Mouse (Mus musculus) adipocyte (in vitro differentiated cells): ENCODE measurements around the gene Rep15.
A peak's percentile ranks its signal among the peaks of the same experiment; 100 is the strongest.

Experiments
- DNase-seq: peaks from one replicate; pipeline ENCODE4 v3.0.0-alpha.2; 2016; ENCODE audit warnings: low spot score

The Rep15 gene

GRCm38 (mm10) chr6:147032303-147032925 lies at the start of gene Rep15:
Rep15 (plus strand) TSS chr6:147032584.
- DNase-seq, result no peak

- DNase-seq, result no peak
These were observed 47.8 kb upstream of the Rep15 start for GRCm38 (mm10) chr6:146984569-146984968.

DNA sequence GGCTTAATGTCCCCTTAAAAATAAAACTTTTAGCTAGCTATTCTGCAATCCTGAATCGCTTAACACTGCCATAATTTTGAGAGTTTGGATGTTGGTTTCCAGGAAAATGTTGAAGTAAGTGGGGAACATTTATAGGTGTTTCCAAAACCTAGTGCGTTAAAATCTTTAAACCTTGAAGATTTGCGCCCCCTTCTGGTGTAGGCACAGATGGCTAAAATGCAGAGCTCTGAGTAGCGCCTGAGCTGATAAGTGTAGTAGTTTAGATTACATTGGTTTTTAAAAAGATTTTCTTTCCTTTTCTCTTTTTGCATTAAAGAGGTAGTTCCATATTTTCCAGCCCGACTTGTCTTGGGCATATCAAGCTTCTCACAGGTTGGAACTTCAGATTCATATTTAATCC lies 38.1 kb upstream of the Rep15 start:
- DNase-seq, result peak; percentile 84

- DNase-seq, result no peak
These were observed 37.0 kb upstream of the Rep15 start for GRCm38 (mm10) chr6:146995391-146995790.

GRCm38 (mm10) chr6:146995878-146996277 lies 36.5 kb upstream of the Rep15 start:
- DNase-seq, result no peak

DNA sequence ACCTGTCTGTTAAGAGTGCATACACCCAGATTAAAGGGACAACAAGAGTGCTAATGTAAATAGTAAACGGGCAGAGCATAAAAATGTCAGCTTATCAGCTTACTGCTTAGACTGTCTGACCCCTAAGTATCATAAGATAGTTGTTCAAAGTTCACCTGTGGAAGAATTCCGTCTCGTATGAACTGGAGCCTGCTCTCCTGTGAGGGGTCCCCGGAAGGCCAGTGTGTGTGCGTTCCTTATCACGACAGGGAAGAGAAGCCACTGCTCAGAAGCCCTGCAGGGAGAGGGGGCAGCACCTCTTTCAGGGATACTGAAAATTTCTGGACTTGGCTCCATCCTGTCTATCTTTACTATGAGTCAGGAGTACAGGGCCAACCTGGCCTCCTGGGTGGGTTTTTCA lies 35.4 kb upstream of the Rep15 start:
- no peak for DNase-seq

DNA sequence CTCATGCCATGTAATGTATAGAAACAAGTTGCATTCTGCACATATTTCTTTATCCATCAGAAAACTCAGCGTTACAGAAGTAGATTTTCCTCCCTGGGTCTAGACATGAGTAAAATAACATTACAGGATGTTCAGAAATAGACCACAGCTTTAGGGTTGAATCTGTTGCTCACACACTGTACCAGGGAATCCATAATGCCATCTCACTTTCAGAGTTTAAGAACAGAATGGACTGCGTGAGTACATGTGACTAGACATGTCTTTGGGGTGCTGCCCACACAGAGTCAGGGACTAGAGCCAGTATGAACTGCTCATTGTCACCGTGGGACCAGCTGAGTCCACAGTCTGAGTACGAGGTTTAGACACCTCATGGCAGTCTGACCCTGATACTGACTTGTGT lies 33.7 kb upstream of the Rep15 start:
- DNase-seq, result no peak

- DNase-seq, result no peak
These were observed 33.1 kb upstream of the Rep15 start for GRCm38 (mm10) chr6:146999302-146999701.

- DNase-seq, result no peak
These were observed 32.6 kb upstream of the Rep15 start for GRCm38 (mm10) chr6:146999755-147000154.

GRCm38 (mm10) chr6:147008148-147008547 lies 24.2 kb upstream of the Rep15 start:
- peak; percentile 46 for DNase-seq

- DNase-seq, result no peak
These were observed 22.0 kb upstream of the Rep15 start for GRCm38 (mm10) chr6:147010358-147010757.

GRCm38 (mm10) chr6:147010811-147011520 lies 21.4 kb upstream of the Rep15 start:
- DNase-seq, result peak; percentile 67

- no peak for DNase-seq
These were observed 20.8 kb upstream of the Rep15 start for GRCm38 (mm10) chr6:147011555-147011954.

DNA sequence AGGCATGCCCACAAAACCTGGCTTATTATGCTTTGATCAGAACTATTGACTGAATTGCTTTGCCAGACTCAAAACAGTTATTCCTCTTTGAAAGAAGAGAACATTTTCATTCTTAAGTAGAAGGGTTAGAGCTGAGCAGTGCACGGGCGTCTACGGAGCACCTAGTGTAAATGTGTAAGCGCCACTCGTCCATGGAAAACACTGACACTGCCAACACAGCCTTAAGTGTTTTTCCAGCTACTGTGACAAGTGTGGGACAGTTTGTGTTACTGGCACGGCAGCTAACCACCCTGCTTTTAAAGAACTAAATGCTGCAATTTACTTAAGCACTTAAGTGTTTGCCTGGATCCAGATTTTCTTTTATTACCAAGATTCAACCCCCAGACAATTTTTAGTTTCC lies 20.4 kb upstream of the Rep15 start:
- no peak for DNase-seq

DNA sequence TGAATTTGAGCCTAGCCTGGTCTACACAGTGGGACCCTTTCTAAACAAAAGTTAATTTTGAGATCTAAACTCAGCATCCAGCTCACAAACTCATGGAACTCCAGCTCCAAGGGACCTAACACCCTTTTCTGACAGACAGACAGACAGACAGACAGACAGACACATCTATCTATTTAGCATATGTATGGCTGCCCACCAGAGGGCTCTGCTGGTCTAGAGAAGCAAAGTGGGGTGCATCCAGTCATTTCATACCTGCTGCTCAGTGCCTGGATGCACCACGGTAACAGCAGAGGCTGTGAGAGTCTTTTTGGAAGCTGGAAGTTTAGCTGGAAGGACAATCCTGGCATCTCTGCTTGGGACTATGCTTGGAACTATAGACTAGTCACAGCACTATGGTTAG lies 18.8 kb upstream of the Rep15 start:
- DNase-seq, result no peak

DNA sequence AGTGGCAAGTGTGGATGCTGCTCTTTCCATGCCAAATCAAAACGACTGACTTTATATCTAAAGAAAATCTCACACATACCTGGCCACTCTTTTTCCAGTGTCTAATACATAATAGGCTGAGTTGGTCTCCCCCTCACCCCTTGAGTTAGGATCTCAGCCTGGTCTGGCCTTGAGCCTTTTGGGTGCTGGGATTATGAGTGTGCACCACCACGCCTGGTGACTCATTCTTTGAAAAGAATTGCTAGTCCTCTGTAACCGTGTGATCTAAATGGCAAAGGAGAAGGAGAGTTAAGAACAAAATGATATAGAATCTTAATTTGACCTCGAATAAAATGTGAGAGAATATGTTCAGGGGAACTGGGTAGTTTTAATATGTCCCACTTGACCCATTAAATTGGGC lies 14.5 kb upstream of the Rep15 start:
- no peak for DNase-seq

- no peak for DNase-seq
These were observed 14.0 kb upstream of the Rep15 start for GRCm38 (mm10) chr6:147018364-147018763.

- no peak for DNase-seq
These were observed 11.2 kb upstream of the Rep15 start for GRCm38 (mm10) chr6:147021181-147021580.

GRCm38 (mm10) chr6:147022375-147023132 lies 9.8 kb upstream of the Rep15 start:
- no peak for DNase-seq

- DNase-seq, result no peak
These were observed 9.3 kb upstream of the Rep15 start for GRCm38 (mm10) chr6:147023133-147023395.

DNA sequence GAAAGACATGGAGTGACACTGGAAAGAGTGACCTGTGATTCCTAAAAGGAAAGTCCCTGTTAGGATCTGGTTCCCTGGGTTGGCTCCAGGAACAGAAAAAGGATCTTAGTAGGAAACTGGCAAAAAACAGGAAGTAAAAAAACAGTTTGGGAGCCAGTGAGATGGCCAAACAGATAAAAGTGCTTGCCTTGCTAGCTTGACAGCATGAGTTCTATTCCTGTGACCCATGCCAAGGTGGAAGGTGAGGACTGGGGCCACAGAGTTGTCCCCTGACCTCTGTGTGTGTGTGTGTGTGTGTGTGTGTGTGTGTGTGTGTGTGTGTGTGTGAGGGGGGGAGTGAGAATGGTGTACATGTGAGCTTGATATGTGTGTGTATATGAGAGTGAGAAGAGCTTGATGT lies 8.8 kb upstream of the Rep15 start:
- DNase-seq, result no peak

- no peak for DNase-seq
These were observed 7.6 kb upstream of the Rep15 start for GRCm38 (mm10) chr6:147024761-147025160.

GRCm38 (mm10) chr6:147028396-147028795 lies 4.0 kb upstream of the Rep15 start:
- DNase-seq, result no peak
